Mouse (Mus musculus) layer of hippocampus, adult 2 months (tissue): ENCODE results near the gene Scand1. TPM values are rescaled to one million over a fixed set of nuclear protein-coding genes. Genes with fewer than 3 reads are reported as not detected.

Experiments
- DNase-seq, 2 experiments: peaks; one replicate each; pipeline ENCODE4 v3.0.0; 2022; ENCODE audit warnings: low spot score in 2 of 2
- H3K27ac ChIP-seq: fragments of 200-600 bp; 2 replicates; pipeline ENCODE4 v1.8.1; 2022
- H3K4me3 ChIP-seq: fragments of 200-600 bp; 2 replicates; pipeline ENCODE4 v1.8.1; 2022; ENCODE audit warnings: mild to moderate bottlenecking
- CTCF ChIP-seq: fragments of 200-600 bp; conservative IDR thresholded peaks from 2 replicates; pipeline ENCODE4 v1.8.1; 2022; ENCODE audit warnings: antibody characterized with exemption, mild to moderate bottlenecking, moderate library complexity
- long read RNA-seq, 2 experiments: library from polyadenylated mRNA; stranded (forward); transcript quantifications; one replicate each; pipeline ENCODE4 v2.0.0; 2021; ENCODE audit warnings: borderline mapping rate in 2 of 2
- total RNA-seq, 2 experiments: library from RNA; stranded (reverse); gene quantifications; 2 replicates each; pipeline ENCODE4 v1.2.3; 2021

The Scand1 gene
- 10 to 100 TPM; 86.5 to 97.6 TPM for total RNA-seq
- long read RNA-seq, experiment 1, transcript Scand1-201 (2 exons, 759 nt), result major isoform, 42 of 73 reads
- long read RNA-seq, experiment 1, partial matches to known transcripts, result 0 of 73 reads
- long read RNA-seq, experiment 1, other reads (novel, unspliced or antisense), result 31 of 73 reads
- long read RNA-seq, experiment 2, transcript Scand1-201 (2 exons, 759 nt), result major isoform, 37 of 81 reads
- long read RNA-seq, experiment 2, partial matches to known transcripts, result 0 of 81 reads
- long read RNA-seq, experiment 2, other reads (novel, unspliced or antisense), result 44 of 81 reads

DNA sequence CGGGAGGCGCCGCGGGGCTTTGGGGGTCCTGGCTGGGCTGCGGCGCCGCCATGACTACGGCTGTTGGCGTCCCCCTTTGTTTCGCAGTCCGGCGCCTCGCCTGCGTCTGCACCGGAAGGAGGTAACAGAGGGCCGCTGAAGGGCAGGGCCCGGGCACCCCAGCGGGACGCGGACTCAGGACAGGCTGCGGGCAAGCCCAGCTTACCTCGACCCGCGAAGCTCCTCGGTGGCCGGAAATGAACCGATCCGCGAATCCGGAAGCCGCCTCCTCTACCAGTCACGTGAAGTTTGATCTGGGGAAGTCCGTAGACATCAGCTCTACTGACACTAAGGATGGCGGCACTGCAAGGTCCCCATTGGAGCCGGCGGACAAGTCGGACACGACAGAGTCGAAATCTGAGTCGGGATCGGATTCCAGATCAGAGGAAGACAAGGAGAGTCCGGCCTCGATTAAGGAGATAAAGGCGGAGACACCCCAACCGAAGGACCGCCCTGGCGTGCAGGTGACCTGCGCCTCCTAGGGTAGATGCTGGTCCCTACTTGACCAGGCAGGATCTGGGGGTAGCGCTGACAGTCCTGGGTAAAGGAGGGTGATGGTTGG lies at the start of gene Scand1, which contains the start of gene Cnbd2:
Gene Scand1 (minus strand): TSS at position 408 of the 601 bp plus-strand sequence.
Gene Cnbd2 (plus strand): TSS at position 3 of the 601 bp plus-strand sequence.
- peak; percentile 27 for TF ChIP-seq CTCF
- Histone ChIP-seq H3K4me3 (peak within 1 kb of the TSS; percentile 96), H3K27ac (peak within 1 kb of the TSS; percentile 94)
- peak; percentile 74 to 86 for DNase-seq

GRCm38 (mm10) chr2:156356031-156356430 lies 43.5 kb upstream of the Scand1 start:
- TF ChIP-seq CTCF, result no peak
- peak; percentile 47 to 63 for DNase-seq
- peak overlapping the region; percentile 58 for H3K27ac ChIP-seq
- no peak overlapping the region for H3K4me3 ChIP-seq

DNA sequence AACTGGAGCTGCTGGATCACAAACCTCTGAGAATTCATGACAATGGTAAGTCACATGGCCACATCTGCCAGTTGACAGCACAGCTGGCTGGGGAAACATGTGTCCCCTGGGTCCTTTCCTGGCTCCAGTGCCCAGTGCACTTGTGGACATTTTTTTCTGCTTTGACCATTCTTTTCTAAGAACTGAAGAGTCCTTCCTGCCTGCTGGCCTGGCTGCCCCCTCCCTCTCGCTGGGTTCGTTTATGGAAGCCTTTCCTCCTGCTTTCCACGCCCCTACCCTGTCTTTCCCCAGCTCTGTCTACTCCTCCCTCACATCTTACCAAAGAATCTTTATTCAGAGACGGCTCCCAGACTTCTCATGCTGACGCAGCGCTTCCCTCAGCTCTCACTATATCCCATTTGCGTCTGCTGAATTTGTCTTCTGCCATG lies 40.8 kb upstream of the Scand1 start:
- Histone ChIP-seq H3K4me3 (no peak overlapping the region), H3K27ac (peak overlapping the region; percentile 12; the same call in 1 of the 2 replicates)
- no peak for TF ChIP-seq CTCF
- no peak for DNase-seq

DNA sequence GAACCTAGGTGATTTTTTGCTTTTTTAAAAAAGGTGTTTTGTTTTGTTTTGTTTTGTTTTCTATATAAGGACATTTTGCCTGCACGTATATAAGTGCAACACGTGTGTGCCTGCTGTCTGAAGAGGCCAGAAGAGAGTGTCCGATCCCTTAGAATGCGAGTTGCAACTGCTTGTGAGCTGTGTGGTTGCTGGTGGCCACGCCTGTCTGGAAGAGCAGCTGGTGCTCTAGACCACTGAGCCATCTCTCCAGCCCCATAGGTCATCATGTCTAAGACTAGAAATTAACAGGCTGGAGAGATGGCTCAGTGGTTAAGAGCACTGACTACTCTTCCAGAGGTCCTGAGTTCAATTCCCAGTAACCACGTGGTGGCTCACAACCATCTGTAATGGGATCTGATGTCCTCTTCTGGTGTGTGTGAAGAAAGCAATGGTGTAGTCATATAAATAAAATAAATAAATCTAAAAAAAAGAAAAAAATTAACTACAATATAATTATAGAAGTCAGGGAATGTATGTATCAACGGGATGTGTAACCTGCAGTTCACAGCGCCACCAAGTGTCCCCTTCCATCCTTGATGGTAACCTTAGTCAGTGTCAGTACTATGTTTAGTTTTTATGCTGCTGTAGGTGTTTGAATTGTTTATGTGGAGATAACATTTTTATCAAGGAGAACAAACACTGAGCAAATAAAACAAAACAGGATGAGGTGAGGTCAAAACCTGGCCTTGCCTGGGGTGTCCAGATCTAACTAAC lies 40.1 kb upstream of the Scand1 start:
- TF ChIP-seq CTCF, result peak; percentile 59
- no peak overlapping the region for H3K4me3 ChIP-seq
- H3K27ac ChIP-seq, result peak overlapping the region; percentile 12; the same call in 1 of the 2 replicates
- no peak for DNase-seq

DNA sequence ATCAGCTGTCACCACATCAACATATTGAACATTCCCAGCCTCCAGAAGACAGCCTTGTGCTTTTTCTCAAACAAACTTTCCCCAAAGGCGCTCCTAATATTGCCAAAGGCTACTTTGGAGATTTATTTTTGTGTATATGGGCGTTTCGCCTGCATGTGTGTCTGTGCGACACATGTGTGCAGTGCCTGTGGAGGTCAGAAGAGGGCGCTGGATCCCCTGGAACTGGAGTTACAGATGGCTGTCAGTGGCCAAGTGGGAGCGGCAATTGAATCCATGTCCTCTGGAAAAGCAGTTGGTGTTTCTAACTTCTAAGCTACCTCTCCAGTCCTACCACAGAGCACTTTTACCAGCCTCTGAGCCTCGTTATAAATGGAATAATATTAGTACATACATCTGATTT lies 38.7 kb upstream of the Scand1 start:
- Histone ChIP-seq H3K4me3 (no peak overlapping the region), H3K27ac (no peak overlapping the region)
- DNase-seq, result no peak
- TF ChIP-seq CTCF, result peak; percentile 54

DNA sequence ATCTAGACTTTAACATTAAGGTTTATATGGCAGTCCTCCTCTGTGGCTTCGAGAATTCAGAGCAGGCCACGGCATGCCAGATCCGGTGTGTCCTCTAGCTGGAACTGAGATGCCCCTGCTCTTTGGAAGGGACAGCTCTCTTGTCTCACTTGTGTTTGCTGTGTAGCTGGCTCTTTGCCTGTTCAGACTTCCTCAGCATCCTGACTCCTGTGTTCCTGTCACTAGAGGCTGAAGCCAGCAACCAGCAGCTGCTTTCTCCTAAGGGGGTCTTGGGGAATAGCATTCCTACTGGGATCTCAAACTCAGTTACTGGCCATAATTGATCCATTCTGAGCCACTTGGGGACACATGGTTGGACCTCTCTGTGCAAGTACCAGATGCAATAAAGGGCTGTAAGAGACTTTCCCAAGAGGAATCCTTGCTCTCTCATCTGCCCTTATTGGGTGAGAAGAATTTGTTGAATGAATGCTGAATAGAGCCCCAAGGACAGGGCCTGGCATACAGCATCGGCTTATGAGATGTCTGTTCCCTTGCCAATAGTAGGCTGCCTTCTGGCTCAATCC lies 36.9 kb upstream of the Scand1 start:
- H3K27ac ChIP-seq, result peak overlapping the region; percentile 28; the same call in 1 of the 2 replicates
- H3K4me3 ChIP-seq, result no peak overlapping the region
- DNase-seq, result no peak
- no peak for TF ChIP-seq CTCF

DNA sequence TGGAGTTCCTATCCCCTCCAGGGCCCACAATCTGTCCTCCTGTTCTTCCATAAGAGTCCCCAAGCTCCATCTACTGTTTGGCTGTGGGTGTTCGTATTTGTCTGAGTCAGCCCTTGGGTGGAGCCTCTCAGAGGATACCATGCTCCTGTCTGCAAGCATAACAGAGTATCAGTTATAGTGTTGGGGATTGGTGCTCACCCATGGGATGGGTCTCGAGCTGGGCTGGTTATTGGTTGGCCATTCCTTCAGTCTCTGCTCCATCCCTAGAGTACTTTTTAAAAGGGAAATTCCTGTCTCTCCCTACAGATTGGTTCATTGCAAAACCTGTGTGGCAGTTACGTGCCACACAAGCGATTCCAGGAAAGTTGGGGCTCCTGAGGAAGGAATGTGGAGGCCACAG lies 36.3 kb upstream of the Scand1 start:
- no peak for TF ChIP-seq CTCF
- no peak for DNase-seq
- no peak overlapping the region for H3K27ac ChIP-seq
- no peak overlapping the region for H3K4me3 ChIP-seq

DNA sequence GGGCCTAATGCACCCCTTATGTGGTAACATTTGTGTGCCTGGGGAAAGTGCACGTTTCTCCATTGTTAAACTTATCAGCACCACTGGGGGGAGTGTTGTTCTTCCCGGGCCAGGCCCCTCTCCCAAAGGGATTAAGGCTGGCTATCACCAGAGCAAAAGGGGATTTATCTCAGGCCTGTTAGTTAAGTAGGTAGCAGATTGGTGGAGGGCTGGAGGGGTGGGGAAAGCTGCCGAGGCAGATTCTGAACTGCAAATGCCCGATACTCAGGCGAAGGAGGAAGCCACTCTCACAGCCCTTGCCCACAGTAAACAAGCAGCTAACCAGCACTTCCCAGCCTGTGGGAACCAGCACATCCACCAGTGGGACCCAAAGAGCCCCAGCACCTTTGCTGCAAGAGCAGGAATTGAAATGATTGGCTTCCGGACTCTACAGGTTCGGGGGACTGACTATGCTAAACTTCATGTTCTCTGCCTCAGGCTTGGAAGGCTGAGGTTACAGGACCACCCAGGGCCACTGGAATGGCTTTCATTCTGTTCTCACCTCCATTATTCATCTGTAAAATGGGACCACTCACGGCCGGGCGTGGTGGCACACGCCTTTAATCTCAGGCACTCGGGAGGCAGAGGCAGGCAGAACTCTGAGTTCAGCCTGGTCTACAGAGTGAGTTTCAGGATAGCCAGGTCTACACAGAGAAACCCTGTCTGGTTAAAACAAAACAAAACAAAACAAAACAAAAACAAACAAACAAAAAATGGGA lies 32.5 kb upstream of the Scand1 start:
- DNase-seq, result peak; percentile 31 to 54
- no peak overlapping the region for H3K4me3 ChIP-seq
- TF ChIP-seq CTCF, result peak; percentile 83
- H3K27ac ChIP-seq, result no peak overlapping the region

DNA sequence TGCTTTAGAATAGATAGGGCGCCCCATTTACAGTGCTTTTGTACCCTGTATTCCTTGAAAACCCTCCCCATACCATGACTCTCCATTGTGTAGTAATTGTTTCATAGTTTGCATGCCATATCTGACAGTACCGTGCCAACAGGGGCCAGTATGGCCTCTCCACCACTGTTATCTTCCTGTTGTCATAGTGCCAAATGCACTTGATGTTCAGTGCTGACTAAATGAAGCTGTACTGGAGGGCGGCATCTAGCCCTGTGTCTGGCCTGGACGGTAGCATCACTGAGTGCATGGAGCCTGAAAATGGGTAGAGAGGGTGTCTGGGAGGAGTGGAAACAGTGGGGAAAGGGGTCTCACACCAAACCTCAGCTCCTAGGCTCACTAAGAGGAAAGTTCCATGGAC lies 27.6 kb upstream of the Scand1 start:
- no peak overlapping the region for H3K4me3 ChIP-seq
- no peak for DNase-seq
- no peak for TF ChIP-seq CTCF
- H3K27ac ChIP-seq, result no peak overlapping the region

GRCm38 (mm10) chr2:156331446-156331965 lies 19.0 kb upstream of the Scand1 start:
- no peak for DNase-seq
- no peak overlapping the region for H3K27ac ChIP-seq
- no peak overlapping the region for H3K4me3 ChIP-seq
- no peak for TF ChIP-seq CTCF

DNA sequence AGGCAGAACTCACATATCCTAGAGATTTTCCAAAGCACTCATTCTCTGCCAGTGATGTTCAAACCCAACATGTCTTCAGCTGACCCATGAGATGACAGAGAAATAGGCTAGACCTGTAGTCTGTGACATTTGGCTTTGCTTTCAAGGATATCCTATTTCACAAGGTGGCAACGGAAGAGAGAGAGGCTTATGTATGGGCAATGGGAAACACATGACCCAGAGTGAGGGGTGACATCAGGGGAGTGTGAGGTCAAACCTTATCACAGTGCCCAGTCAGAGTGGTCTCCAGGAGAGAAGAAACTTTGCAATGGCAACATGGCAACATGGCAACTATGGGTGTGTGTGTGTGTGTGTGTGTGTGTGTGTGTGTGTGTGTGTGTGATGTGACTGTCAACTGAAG lies 18.2 kb upstream of the Scand1 start:
- no peak for TF ChIP-seq CTCF

DNA sequence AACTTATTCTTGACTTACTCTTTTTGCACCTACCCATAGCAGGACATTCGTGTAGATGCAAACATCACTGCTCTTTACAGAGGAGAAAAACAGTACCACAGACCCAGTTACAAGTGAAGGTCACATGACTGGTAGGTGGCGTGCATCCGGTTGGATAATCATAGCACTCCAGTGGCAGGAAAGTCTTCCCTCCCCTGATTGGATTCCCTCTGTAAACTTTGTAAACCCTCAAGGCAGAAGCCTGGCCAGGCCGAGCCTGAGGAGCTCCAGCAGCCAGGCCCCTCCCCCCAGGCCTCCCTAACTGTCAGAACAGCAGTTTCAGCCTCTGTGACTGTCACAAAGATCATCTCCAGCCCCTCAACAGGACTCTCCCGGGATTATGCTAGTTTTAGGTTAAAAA lies 12.2 kb upstream of the Scand1 start:
- Histone ChIP-seq H3K27ac (no peak overlapping the region), H3K4me3 (no peak overlapping the region)
- TF ChIP-seq CTCF, result no peak
- no peak for DNase-seq

More for the DNA sequence above, 18.2 kb upstream of the Scand1 start:
- H3K4me3 ChIP-seq, result no peak overlapping the region
- DNase-seq, result no peak
- H3K27ac ChIP-seq, result no peak overlapping the region
